Mouse (Mus musculus): Measurements from ENCODE around the gene Fbxo44.

DNA sequence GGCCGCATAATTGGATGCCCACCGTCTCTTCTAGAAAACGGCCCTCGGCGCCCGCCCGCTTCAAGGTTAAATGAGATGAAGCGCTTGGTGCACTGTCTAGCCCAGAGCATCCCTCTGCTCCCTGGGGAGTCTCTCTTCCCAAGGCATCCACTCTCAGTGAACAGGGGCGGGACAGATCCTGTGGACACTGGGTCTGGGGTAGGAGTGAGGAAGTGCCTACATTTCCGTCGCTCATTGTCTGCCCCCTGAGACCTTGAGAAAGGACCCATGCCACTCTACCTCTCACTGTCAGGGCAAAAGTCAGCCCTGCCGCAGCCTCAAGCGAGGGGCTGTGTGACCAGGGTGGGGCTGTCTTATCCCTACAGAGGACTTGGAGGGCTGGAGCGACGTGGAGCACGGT lies 4.2 kb upstream of the Fbxo44 start:
- no peak for TF ChIP-seq CTCF (conservative IDR thresholded peaks at IDR 0.05; ENCODE audit: low read length)
- no peak for TF ChIP-seq NANOG (IDR thresholded peaks at IDR 0.05; ENCODE audit: borderline replicate concordance, low read length)
